Mouse (Mus musculus) left cerebral cortex, adult 9 months (tissue): ENCODE measurements at regions not wholly inside any gene's neighbourhood (a gene's known extent, or its start where the extent isn't known, plus 50 kb on each side); places are given as distances from the start of the nearest gene placed in this dataset.

Experiments used
- DNase-seq, 2 experiments: peaks; one replicate each; pipeline ENCODE4 v3.0.0; 2022; ENCODE audit warnings: low spot score in 2 of 2

DNA sequence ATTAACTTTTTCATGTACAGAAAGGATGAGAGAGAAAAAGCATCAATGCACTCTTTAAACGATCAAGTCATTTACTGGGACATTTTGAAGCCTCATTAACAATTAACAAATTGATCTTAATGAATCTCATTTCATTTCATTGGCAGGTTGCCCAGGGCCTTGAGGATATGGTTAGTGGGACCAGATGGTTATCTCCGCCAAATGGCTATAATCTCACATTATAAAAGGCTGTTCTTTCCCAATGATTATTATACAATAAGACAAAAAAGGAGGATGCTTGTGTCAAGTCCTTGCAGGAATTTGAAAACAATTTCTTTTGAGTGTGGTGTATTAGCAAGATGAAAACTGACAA lies 185.3 kb downstream of the Snx13 start:
- DNase-seq: no peak

DNA sequence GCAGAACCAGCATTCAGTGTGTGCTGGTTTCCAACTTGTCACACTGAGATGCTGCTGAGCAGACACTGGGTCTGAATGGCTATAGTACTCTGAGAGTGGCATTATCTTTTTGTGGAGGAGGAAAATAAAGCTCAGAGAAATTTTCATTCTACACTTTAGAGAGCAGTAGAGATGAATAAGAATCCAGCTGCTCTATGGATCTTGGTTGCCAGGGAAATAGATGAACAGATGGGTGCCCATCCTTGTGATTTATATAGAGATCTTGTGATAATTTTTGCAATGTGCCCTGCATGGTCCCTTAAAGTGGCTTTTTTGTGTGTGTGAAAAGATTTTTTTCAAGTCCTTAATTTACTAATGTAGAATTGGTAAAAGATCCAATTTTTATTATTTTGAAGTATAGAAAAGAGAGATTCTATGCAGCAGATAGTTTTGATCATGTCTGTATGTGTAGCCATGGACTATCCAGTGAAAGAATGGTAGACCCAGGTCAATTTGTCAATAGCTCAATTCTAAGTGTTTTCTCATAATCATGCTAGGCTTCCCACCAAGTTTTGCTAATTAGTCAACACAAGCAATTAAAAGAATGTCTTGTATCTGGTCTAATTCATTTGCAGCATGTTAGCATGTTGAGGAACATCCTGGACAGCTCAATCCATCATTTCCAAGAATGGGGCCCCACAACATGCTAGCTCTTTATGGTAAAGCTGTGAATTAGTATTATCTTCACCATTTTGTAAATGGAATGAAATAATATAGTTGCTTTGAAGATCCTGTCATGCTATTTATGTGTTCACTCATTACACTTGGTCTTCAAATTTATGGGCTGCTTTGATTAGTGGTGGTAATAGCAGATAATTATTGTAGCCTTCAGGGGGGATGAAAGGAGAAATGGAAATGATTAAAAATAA lies 184.7 kb downstream of the Snx13 start:
- peak in 1 of 2 experiments; percentile 22 for DNase-seq

DNA sequence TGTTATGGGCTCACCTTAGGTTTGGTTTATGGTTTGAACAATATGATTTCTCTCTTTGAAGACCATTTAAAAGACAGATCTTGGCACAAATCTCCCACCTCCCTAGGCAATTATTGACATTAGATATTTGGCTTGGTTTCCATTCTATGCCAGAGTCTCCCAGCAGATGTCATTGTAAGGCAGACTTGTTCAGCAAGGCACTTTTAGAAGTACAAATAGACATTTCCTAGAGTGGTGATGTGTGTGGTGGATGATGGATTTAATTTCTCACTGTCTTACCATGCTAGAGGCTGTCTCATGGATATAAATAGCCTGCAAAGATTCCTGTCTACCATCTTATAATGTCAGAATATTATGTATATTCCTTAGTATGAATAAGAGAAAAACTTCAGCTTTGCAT lies 173.4 kb downstream of the Snx13 start:
- no peak for DNase-seq

DNA sequence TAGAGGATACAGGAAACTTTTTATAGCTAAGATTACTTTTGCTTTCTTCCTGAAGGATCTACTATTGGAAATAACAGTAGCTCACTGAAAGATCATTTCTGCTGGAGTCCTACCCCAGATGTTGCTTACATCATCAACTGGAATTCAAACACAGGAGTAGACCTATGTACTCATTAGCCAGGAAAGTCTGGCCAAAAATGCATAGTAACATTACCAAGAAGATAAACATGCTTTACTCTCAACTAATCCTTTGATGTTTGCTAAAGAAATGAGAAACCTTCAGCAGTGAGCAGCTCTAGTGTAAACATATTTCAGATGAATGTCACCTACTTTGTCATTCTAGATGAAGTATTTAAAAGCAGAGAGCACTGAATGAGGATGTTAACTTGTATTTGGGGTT lies 173.0 kb downstream of the Snx13 start:
- DNase-seq: no peak

DNA sequence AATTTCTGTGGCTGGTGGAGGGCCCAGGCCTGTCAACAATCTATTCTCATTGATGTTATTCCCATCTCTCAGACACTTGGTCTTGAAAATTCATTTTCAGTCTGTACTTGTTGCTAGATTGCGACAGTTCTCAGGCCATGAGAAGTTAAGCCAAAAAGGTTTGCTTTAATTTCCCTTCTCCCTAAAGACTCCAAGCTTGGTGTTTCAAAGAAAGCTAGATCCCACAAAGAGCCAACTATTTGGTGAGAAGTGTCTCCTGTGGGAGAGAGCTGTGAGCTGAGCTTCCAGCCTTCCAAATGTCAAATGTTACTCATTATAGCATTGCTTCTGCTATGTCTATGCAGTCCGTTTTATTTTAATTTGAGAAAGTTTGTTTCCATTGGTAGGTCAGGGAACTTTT lies 169.7 kb downstream of the Snx13 start:
- DNase-seq: no peak

DNA sequence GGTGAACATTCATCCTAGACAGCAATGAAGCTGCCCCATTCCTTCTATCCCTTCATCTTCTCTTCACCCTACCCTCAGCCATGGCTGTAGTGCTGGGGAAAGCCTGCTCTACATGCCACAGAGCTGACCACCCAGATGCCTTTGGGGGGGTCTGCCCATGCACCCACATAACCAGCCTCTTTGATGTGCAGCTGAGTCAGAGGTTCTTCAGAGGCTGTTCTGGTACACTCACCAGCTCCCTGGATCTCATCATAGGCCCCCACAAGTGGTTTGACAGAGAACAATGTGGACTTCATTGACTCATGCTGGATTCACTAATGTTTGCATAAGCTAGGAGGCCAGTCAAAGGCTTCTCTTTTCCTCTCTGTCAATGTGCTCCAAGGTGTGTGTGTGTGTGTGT lies 162.4 kb downstream of the Snx13 start:
- DNase-seq: no peak

DNA sequence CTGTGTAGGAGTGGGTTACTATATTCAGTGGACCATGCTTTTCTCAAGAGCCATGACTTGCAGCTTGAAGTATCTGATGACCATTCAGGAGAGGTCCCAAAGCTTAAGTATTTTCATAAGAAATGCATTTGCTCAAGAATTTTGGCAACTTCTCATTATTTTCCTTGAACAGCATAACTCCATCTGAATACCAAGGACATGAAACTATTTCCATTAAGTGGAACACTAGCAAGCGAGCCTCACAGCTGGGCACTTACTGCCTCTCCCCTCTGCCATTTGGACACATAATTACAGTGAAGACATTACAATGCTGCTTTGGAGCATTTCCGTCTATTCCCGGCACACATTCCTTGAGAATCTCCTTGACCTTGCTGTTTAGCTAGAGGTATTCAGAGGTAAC lies 160.6 kb downstream of the Snx13 start:
- DNase-seq: no peak

DNA sequence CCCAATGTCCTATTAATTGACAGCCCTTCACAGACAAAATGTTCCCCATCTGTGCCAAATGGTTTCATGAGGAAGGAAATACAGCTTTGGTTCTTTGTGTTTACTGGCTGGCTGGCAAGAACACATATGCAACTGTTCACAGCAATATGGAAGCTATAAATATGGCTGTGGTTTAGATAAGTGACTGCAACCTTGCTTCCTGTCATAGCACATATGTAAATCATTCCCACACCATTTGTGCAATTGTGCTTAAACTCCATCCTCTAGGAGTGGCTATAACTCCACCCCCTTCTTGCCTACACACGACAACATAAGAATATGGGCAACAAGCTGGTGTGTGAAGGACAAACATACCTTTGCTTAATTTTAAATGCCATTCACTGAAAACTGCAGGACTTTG lies 156.4 kb downstream of the Snx13 start:
- DNase-seq: no peak

DNA sequence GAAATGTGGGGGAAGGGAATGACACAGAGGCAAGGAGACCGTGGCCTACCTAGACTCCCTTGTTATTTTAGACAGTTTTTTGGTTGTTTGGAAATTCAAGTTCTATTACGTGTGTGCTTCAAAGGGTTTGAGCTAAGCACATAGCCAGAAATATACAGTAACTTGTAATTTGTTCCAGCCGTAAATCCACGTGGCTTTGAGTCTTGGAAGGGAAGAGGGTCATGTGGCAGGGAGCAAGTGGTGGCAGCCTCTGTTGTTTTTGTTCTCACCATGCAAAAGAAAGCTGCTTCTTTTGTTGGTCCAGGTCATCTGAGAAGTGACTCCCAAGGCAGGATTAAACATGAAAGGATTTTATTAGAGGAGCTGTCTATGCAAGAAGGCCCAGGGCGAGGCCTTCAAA lies 153.1 kb downstream of the Snx13 start:
- no peak for DNase-seq
